Mouse (Mus musculus) liver, postnatal 0 days (tissue): ENCODE measurements around the gene Ankrd60. TPM values are rescaled to one million over a fixed set of nuclear protein-coding genes. Genes with fewer than 3 reads are reported as not detected.
A peak's percentile ranks its signal among the peaks of the same experiment; 100 is the strongest.

ENCODE experiments used
- ATAC-seq: fragments of 200-750 bp; cut with Nextera tagmentation; 2 replicates; pipeline ENCODE4 v1.8.0; 2017; ENCODE audit warnings: mild to moderate bottlenecking, moderate library complexity
- DNase-seq: peaks from one replicate; pipeline ENCODE4 v3.0.0-alpha.2; 2016
- H3K27ac ChIP-seq: fragments of 300-500 bp; sonication (generic); 2 replicates; pipeline ENCODE4 v1.5.1; 2014; ENCODE audit warnings: antibody characterized with exemption, moderate library complexity, mild to moderate bottlenecking, low read depth
- H3K27me3 ChIP-seq: fragments of 300-500 bp; sonication (generic); 2 replicates; pipeline ENCODE4 v1.6.1; 2014; ENCODE audit warnings: low read length, control low read depth, mixed read lengths; ENCODE audit not compliant: insufficient read depth
- H3K36me3 ChIP-seq: fragments of 300-500 bp; sonication (generic); replicated peaks from 2 replicates; pipeline ENCODE4 v1.6.1; 2014; ENCODE audit warnings: mild to moderate bottlenecking, control low read depth, low read length, moderate library complexity, mixed read lengths; ENCODE audit not compliant: insufficient read depth
- H3K4me1 ChIP-seq: fragments of 300-500 bp; sonication (generic); 2 replicates; pipeline ENCODE4 v1.6.1; 2014; ENCODE audit warnings: antibody characterized with exemption, mild to moderate bottlenecking, control low read depth; ENCODE audit not compliant: insufficient read depth
- H3K4me2 ChIP-seq: fragments of 300-500 bp; sonication (generic); 2 replicates; pipeline ENCODE4 v1.6.1; 2014; ENCODE audit warnings: low read depth, mild to moderate bottlenecking, low read length, moderate library complexity, mixed read lengths
- H3K4me3 ChIP-seq: fragments of 300-500 bp; sonication (generic); 2 replicates; pipeline ENCODE4 v1.5.1; 2014; ENCODE audit warnings: low read depth, low read length
- H3K9ac ChIP-seq: fragments of 300-500 bp; sonication (generic); replicated peaks from 2 replicates; pipeline ENCODE4 v1.6.1; 2014; ENCODE audit warnings: mild to moderate bottlenecking, moderate library complexity
- H3K9me3 ChIP-seq: fragments of 300-500 bp; sonication (generic); 2 replicates; pipeline ENCODE4 v1.6.1; 2016; ENCODE audit warnings: mild to moderate bottlenecking, control low read depth, low read length, mixed read lengths
- CTCF ChIP-seq: sonication (generic); IDR thresholded peaks from 2 replicates; pipeline ENCODE4 v1.5.1; 2016; ENCODE audit warnings: antibody characterized with exemption, low read depth
- EP300 ChIP-seq: IDR thresholded peaks from 2 replicates; pipeline ENCODE4 v1.6.1; 2016; ENCODE audit warnings: antibody characterized with exemption, low read depth, mild to moderate bottlenecking
- WGBS: fragments of 180-500 bp; shearing (Covaris S2); extraction: QIAGEN DNeasy Blood & Tissue Kit; methylation state at CpG from one replicate; pipeline ENCODE4 v1.1.7; 2014; ENCODE audit not compliant: insufficient replicate concordance; 5-methylcytosine and 5-hydroxymethylcytosine counted together
- polyA plus RNA-seq: library from polyadenylated mRNA; unstranded; fragments of >200 nt; fragmentation: Nextera tagmentation; extraction: Ambion mirVana; gene quantifications from 2 replicates; pipeline ENCODE4 v1.2.1, GENCODE M21; 2015

Gene Ankrd60
- polyA plus RNA-seq, 1 experiment from 2014 or later, result not detected

- WGBS, result 71% methylated on average over 9 of the region's 9 CpGs
- no peak overlapping the region for H3K4me3 ChIP-seq
- no peak overlapping the region for H3K27ac ChIP-seq
- no peaks in the 10 kb centered on the region for H3K9me3 ChIP-seq
- no peak overlapping the region for H3K4me2 ChIP-seq
- DNase-seq (no peak), ATAC-seq (no peak)
- TF ChIP-seq CTCF (0 out of 2 replicates have a peak, but pooled peaks have one; percentile 7), EP300 (no peak)
- H3K27me3 ChIP-seq, result no peaks in the 10 kb centered on the region
- no peaks in the 10 kb centered on the region for H3K36me3 ChIP-seq
- no peaks in the 10 kb centered on the region for H3K4me1 ChIP-seq
- H3K9ac ChIP-seq, result no peak overlapping the region
Observed at GRCm38 (mm10) chr2:173564179-173564578, 14.0 kb downstream of the Ankrd60 start.

GRCm38 (mm10) chr2:173563336-173563735 lies 14.8 kb downstream of the Ankrd60 start:
- 63% methylated on average over 7 of the region's 7 CpGs for WGBS

GRCm38 (mm10) chr2:173561851-173562442 lies 16.2 kb downstream of the Ankrd60 start:
- peak; percentile 81 for TF ChIP-seq CTCF
- TF ChIP-seq EP300, result no peak
- Histone ChIP-seq H3K9me3 (no peaks in the 10 kb centered on the region), H3K4me1 (no peaks in the 10 kb centered on the region), H3K4me2 (no peak overlapping the region), H3K9ac (no peak overlapping the region), H3K27me3 (no peaks in the 10 kb centered on the region), H3K36me3 (no peaks in the 10 kb centered on the region), H3K27ac (no peak overlapping the region), H3K4me3 (no peak overlapping the region)
- 38% methylated on average over 5 of the region's 5 CpGs for WGBS
- DNase-seq (peak; percentile 66), ATAC-seq (no peak; the same call in 1 of the 2 replicates)

More at GRCm38 (mm10) chr2:173563336-173563735, 14.8 kb downstream of the Ankrd60 start:
- Histone ChIP-seq H3K4me2 (no peak overlapping the region), H3K27ac (no peak overlapping the region), H3K4me3 (no peak overlapping the region), H3K36me3 (no peaks in the 10 kb centered on the region), H3K9ac (no peak overlapping the region), H3K4me1 (no peaks in the 10 kb centered on the region), H3K9me3 (no peaks in the 10 kb centered on the region), H3K27me3 (no peaks in the 10 kb centered on the region)
- ATAC-seq (no peak), DNase-seq (no peak)
- TF ChIP-seq CTCF, result peak; percentile 37
- no peak for TF ChIP-seq EP300

GRCm38 (mm10) chr2:173558754-173559396 lies 19.3 kb downstream of the Ankrd60 start:
- DNase-seq (no peak), ATAC-seq (no peak)
- WGBS, result 58% methylated on average over 12 of the region's 12 CpGs
- no peaks in the 10 kb centered on the region for H3K4me1 ChIP-seq
- H3K27me3 ChIP-seq, result 0 out of 2 replicates have a peak, but pooled peaks cover 4% of the 10 kb centered on the region
- no peak overlapping the region for H3K4me3 ChIP-seq
- H3K36me3 ChIP-seq, result no peaks in the 10 kb centered on the region
- TF ChIP-seq CTCF (no peak), EP300 (no peak)
- no peak overlapping the region for H3K9ac ChIP-seq
- no peak overlapping the region for H3K27ac ChIP-seq
- H3K4me2 ChIP-seq, result no peak overlapping the region
- H3K9me3 ChIP-seq, result no peaks in the 10 kb centered on the region

GRCm38 (mm10) chr2:173553863-173554262 lies 24.3 kb downstream of the Ankrd60 start:
- no peak overlapping the region for H3K4me2 ChIP-seq
- peak; percentile 48; the same call in 1 of the 2 replicates for ATAC-seq

GRCm38 (mm10) chr2:173550681-173551080 lies 27.5 kb downstream of the Ankrd60 start:
- 0 out of 2 replicates have a peak, but pooled peaks cover 6% of the 10 kb centered on the region for H3K27me3 ChIP-seq
- no peaks in the 10 kb centered on the region for H3K36me3 ChIP-seq
- no peak overlapping the region for H3K27ac ChIP-seq
- H3K9ac ChIP-seq, result no peak overlapping the region
- TF ChIP-seq CTCF (no peak), EP300 (no peak)
- 61% methylated on average over 6 of the region's 6 CpGs for WGBS
- no peaks in the 10 kb centered on the region for H3K9me3 ChIP-seq
- ATAC-seq (no peak), DNase-seq (no peak)
- H3K4me2 ChIP-seq, result no peak overlapping the region
- no peaks in the 10 kb centered on the region for H3K4me1 ChIP-seq
- no peak overlapping the region for H3K4me3 ChIP-seq

More at GRCm38 (mm10) chr2:173553863-173554262, 24.3 kb downstream of the Ankrd60 start:
- H3K4me1 ChIP-seq, result no peaks in the 10 kb centered on the region
- H3K9me3 ChIP-seq, result no peaks in the 10 kb centered on the region
- no peak overlapping the region for H3K27ac ChIP-seq
- TF ChIP-seq EP300 (no peak), CTCF (peak; percentile 77)
- H3K4me3 ChIP-seq, result no peak overlapping the region
- peak; percentile 50 for DNase-seq
- H3K9ac ChIP-seq, result no peak overlapping the region
- H3K27me3 ChIP-seq, result 0 out of 2 replicates have a peak, but pooled peaks cover 6% of the 10 kb centered on the region
- no peaks in the 10 kb centered on the region for H3K36me3 ChIP-seq
- 31% methylated on average over 9 of the region's 9 CpGs for WGBS
